Mouse (Mus musculus): ENCODE measurements around the gene Arl4d.

DNA sequence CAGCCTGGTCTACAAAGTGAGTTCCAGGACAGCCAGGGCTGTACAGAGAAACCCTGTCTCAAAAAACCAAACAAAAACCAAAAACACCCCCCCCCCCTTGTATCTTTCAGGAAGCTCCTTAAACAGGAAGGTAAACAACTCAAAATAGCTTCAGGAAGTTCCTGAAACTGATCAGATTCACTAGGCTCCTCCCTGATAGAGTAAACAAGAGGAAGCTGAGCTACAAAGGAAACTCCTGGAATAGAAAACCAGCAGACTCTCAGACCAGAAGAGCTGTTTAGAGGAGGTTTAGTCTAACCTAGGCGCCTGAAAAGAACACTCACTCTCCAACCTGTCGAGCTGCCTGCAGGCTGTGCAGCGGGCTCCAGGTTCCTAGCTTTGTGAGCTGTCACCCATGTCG lies 25.6 kb upstream of the Arl4d start:
- TF ChIP-seq TAL1 (IDR thresholded peaks at IDR 0.05; ENCODE audit: low read length) (no peak), GATA1 (IDR thresholded peaks at IDR 0.05; ENCODE audit: low read length) (no peak)
